Mouse (Mus musculus) spleen, postnatal 14 days (tissue): ENCODE data around the gene Myo10.
A peak's percentile ranks its signal among the peaks of the same experiment; 100 is the strongest.

ENCODE experiments used
- DNase-seq, 2 experiments: peaks; one replicate each; pipeline ENCODE4 v3.0.0; 2021 to 2022; ENCODE audit warnings: low spot score in 2 of 2

Myo10 gene

GRCm38 (mm10) chr15:25843086-25843991, 221.0 kb downstream of the Myo10 start, which contains the start of gene Retreg1:
Retreg1 (plus strand) TSS chr15:25843180.
- peak; percentile 69 to 73 for DNase-seq

GRCm38 (mm10) chr15:25844013-25844570, 221.8 kb downstream of the Myo10 start:
- no peak for DNase-seq

GRCm38 (mm10) chr15:25844771-25845170, 222.4 kb downstream of the Myo10 start:
- no peak for DNase-seq

GRCm38 (mm10) chr15:25847576-25848168, 225.3 kb downstream of the Myo10 start:
- DNase-seq: no peak

GRCm38 (mm10) chr15:25850552-25850951, 228.2 kb downstream of the Myo10 start:
- DNase-seq: no peak

GRCm38 (mm10) chr15:25854270-25854904, 232.1 kb downstream of the Myo10 start:
- DNase-seq: no peak

- DNase-seq: peak in 1 of 2 experiments; percentile 17
Measured at GRCm38 (mm10) chr15:25858611-25859058, 236.3 kb downstream of the Myo10 start.

- DNase-seq: no peak
Measured at GRCm38 (mm10) chr15:25859469-25859868, 237.1 kb downstream of the Myo10 start.

- DNase-seq: no peak
Measured at GRCm38 (mm10) chr15:25861900-25862299, 239.6 kb downstream of the Myo10 start.
